Mouse (Mus musculus) WW6 (cell line): ENCODE results near the gene Tia1.

Source experiments
- DNase-seq: peaks from one replicate; pipeline ENCODE4 v3.0.0-alpha.2; 2013; ENCODE audit warnings: low read depth, low spot score

Tia1 gene

GRCm38 (mm10) chr6:86431531-86431930, 27.5 kb downstream of the Tia1 start:
- no peak for DNase-seq

DNA sequence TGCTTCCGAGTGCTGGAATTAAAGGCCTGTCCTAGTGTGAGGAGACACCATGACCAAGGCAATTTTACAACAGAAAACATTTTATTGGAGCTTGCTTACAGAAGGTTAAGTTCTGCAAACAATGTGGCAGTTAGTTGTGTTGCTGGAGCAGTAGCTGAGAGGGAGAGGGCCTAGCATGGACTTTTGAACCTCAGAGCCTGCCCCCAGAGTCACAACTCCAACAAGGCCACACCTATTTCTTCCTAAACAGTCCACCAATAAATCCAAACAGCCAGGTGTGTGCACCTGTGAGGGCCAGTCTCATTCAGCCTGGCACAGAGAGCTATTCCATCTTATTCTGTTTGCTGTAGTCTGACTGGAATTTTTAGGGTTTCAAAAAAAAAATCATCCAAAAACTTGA, 29.7 kb downstream of the Tia1 start:
- DNase-seq: no peak

DNA sequence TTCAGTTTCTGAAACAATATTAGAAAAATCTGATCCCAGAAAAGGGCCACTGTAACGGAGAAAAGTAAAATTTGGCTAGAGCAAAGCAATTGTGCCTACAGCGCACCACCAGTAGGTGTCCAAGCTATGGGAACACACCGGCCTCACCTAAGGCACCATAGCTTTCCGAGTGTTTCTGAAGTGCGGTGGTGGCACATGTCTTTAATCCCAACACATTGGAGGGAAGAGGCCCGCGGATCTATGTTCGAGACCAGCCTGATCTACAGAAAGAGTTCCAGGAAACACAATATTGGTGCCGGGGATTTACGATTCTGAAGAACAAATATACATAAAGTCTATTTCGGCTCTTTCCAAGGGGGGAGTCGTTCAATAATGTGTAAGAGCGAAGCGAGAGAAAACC, 33.7 kb downstream of the Tia1 start:
- DNase-seq: peak; percentile 42

GRCm38 (mm10) chr6:86438272-86439118, 34.5 kb downstream of the Tia1 start, which contains the start of gene C87436:
Gene C87436 (plus strand): TSS chr6:86438374.
- peak; percentile 87 for DNase-seq

DNA sequence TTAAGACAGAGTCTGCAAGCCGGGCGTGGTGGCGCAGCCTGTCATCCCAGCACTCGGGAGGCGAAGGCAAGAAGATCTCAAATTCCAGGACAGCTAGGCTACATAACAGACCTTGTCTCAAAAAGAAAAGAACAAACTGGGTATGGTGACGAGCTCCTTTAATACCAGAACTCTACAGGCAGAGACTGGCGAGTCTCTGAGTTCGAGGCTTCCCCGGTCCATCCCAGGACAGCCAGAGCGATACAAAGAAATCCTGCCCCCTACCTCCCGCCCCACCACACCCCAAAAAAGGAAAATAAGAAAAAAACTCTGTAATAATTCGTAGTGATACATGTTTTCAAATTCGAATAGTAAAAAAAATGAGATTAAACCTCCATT, 35.1 kb downstream of the Tia1 start:
- no peak for DNase-seq

GRCm38 (mm10) chr6:86439531-86439930, 35.5 kb downstream of the Tia1 start:
- DNase-seq: no peak

GRCm38 (mm10) chr6:86441571-86441970, 37.6 kb downstream of the Tia1 start:
- DNase-seq: no peak

DNA sequence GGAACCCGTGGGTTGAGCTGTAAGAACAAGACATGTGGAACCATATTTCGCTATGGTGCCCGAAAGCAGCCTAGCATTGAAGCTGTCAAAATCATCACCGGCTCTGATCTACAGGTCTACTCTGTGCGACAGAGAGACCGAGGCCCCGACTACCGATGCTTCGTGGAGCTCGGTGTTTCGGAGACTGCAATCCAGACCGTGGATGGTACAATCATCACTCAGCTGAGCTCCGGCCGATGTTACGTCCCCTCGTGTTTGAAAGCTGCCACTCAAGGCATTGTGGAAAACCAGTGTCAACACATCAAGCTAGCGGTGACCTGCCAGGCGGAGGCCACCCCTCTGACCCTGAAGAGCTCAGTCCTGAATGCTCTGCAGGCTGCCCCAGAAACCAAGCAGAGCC, 41.5 kb downstream of the Tia1 start:
- DNase-seq: no peak

DNA sequence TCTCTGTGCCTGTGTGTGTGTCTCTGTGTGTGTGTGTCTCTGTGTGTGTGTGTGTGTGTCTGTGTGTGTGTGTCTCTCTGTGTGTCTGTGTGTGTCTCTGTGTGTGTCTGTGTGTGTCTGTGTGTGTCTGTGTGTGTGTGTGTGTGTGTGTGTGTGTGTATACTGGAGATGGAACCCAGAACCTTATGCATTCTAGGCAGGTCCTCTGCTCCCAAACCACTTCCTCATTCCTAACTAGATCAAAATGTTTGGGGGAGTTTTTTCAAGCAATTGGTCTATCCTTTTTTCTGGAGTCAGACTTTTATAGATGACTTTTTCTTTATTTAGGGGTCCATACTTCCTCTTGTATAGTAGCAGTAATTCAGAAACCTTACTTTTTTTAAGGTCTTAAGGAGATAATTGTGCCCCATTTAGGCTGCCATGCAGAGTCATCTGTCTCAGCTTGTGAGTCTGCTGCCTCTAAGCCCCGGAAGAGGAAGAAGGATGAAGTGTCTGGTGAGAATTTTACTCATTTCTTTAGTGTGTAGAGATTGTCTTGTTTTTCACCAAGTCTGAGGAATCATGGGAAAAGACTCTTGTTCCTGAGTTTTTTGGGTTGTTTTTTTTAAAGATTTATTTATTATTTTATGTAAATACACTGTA, 43.0 kb downstream of the Tia1 start:
- DNase-seq: no peak

DNA sequence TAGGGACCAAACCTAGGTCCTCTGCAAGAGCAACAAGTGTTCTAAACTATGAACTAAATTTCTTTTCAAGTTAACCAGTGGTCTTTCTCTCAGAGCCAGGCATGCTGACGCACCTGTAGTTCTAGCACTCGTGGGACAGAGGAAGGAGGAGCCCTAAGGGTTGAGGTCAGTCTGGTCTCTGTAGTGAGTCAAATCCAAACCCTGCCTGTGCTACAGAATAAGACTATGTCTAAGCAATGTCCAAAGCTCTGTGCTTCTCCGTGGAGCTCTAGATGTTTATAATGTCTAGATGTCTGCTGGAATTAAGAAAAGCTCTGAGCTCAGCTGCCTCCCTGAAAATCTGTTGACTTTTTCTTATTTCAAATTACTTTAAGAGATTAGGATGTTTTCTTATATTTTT, 52.7 kb downstream of the Tia1 start:
- DNase-seq: no peak

- no peak for DNase-seq
Measured at GRCm38 (mm10) chr6:86463079-86463478, 59.1 kb downstream of the Tia1 start.

DNA sequence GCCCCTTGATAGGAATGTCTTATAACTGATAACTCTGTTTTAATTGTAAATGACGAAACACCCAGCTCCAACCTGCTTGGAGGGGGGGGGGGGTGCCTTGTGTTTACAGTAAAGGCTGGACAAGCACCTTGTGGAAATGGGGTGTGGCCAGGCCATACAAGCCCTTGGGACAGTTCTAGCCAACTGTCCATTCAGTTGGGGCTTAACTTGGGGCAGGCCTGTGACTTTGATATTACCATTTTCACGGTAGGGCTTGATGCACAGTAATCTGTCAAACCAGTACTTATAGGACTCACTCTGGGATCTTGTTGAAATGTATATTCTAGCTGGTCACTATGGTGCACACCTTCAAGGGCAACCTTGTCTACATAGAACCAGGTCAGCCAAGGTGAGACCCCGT, 67.3 kb downstream of the Tia1 start:
- no peak for DNase-seq

- no peak for DNase-seq
Measured at GRCm38 (mm10) chr6:86471760-86472099, 67.7 kb downstream of the Tia1 start.

- DNase-seq: peak; percentile 98
Measured at GRCm38 (mm10) chr6:86472100-86472955, 68.3 kb downstream of the Tia1 start.

- DNase-seq: no peak
Measured at GRCm38 (mm10) chr6:86473077-86473476, 69.1 kb downstream of the Tia1 start.

DNA sequence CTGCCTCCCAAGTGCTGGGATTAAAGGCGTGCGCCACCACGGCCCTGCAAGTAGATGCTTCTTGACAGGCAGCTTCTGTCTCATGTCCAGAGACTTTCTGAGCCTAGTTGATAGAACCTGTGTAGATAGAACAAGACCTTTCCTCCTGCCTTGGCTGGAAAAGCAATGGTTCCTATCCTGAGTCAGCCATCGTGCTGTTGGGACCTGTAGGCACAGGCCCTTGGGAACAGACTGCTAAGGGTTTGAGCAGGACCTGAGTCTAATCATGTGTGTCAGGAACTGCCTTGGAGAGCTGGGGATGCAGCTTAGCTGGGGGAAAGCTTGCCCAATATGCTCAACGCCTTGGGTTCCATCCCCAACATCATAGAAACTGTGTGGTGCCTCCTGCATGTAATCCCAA, 70.1 kb downstream of the Tia1 start:
- no peak for DNase-seq

DNA sequence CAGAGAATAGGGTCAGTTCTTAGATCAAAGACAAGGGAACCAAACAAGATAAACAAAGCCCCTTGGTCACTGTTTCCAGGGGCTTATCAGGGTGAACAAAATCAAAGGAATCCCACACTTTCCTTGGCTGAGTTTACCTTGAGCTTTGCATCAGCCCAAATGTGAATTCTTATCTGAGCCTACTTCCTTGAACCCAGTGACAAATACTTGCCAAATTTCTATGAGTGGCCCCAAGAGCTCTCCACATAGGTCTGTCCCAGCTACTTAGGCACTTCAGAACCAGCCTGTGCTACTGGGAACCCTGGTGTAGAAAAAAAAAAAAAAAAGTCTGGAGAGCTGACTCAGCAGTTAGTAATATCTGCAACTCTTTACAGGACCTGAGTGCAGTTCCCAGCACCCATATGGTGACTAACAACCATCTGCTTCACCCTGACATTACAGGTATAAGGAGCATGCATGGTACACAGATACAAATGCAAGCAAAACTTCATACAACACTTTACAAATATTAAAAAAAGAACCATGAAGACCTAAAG, 70.7 kb downstream of the Tia1 start:
- no peak for DNase-seq

GRCm38 (mm10) chr6:86475462-86476167, 71.6 kb downstream of the Tia1 start:
- DNase-seq: no peak

DNA sequence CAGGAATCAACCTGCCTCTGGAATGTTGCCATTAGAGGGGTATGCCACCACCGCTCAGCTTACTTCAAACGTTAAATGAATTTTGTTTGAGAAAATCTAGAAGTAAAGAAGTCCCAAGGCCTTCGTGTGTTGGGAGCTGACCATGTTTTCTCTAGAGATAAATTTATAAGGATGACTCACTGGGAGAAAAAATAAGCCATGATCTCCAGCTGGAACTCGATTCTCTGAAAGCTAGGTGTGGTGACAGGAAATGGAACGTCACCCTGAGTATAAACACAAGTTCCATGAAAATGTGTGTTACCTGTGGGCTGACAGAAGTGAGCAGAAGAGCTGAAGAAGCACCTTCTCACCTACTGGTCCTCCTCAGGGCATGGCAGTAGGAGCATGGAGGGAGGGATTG, 72.9 kb downstream of the Tia1 start:
- DNase-seq: no peak

DNA sequence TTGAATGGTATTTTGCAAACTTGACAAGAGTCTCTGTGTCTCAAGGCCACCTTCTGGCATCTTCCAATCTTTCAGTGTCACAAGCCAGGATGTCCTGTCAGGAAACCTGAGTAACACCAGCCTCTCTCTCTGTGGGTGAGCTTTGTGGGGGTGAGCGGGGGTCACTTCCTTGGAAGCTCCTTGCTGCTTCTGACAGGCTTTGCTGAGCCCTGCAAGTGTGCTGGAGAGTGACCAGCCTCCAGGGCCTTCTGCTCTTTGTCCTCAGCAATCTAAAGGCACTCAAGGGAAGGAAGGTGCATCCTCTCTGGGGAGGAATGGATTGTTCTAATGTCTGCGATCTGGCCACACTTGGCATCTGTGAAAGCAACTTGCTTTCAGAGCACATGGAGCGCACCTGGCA, 75.3 kb downstream of the Tia1 start:
- DNase-seq: no peak

DNA sequence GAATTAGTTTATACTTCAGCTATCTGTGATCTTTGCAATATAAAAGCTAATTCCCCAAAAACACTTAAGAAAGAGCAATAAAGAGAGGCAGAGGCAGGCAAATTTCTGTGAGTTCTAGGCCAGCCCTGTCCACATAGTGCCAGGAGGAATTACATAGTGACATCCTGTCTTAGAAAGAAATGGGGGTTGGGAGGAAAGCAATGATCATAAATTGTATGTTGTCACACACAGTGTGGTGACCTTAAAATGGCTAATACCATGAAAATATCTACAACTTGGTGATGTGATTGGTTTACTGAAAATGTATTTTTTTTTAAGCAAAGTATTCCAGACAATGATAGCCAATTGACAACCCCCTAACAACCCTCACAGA, 75.8 kb downstream of the Tia1 start:
- no peak for DNase-seq
